Mouse (Mus musculus) forelimb bud, embryonic 11.5 days (tissue): ENCODE data around the gene Emp3.
A peak's percentile ranks its signal among the peaks of the same experiment; 100 is the strongest.
"Not testable (repeated sequence)": the region's sequence is repeated elsewhere in the genome, so short reads cannot be mapped to it uniquely, and the experiment has no call there.

Experiments used
- DNase-seq: peaks from one replicate; pipeline ENCODE4 v3.0.0-alpha.2; 2012; ENCODE audit warnings: low read depth, low spot score

Emp3 gene

GRCm38 (mm10) chr7:45916056-45917003 lies 4.9 kb downstream of the Emp3 start:
- DNase-seq: peak; percentile 94

GRCm38 (mm10) chr7:45915011-45915410 lies 6.2 kb downstream of the Emp3 start:
- no peak for DNase-seq

GRCm38 (mm10) chr7:45914067-45914466 lies 7.1 kb downstream of the Emp3 start:
- DNase-seq: no peak

DNA sequence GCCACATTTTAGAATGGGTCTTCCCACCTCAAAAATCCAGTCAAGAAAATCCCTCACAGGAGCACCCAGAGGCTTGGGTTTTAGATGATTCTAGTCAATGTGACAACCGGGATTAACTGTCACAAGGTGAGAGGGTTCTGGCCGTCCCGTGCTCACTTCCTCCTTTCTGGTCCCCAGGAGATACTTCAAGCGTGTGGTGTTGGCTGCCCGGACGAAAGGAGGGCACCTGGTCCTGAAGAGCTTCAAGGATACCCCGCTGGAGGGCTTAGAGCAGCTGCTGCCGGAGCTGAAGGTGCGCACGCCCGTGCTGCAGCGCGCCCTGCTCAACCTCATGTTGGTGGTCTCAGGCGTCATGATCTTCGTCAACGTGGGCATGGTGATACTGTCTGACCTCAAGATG lies 12.1 kb downstream of the Emp3 start:
- no peak for DNase-seq

DNA sequence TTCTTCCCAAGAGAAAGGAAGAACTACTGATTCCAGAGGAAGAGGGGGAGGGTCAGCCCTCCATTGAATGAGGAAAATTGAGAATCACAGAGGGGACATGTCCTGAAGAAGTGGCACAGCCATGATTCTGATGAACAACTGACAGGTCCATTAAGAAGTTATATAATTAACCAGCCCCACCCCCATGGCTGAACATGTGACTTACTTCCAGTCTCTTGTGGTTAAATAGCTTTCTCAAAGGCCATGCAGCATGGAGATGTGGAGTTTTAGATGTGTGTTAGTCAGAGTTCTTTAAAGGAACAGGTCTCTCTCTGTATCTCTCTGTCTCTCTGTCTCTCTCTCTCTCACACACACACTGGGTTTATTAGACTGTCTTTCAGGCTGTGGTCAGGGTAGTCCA lies 12.8 kb downstream of the Emp3 start:
- DNase-seq: no peak

DNA sequence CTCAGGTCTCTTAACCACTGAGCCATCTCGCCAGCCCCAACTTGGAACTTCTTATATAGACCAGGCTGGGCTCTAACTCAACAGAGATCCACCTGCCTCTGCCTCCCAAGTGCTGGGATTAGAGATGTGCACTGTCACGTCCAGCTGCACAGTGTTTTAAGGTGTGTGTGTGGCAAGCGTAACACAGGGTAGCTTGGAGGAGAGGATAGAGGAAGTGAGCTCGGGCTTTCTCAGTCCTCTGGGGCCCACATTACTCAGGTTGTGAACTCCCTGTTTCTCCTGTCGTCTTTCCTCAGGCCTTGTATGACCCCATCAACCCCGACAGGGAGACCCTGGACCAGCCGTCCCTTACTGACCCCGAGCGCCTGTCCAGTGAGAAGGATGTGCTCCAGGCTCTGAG lies 14.6 kb downstream of the Emp3 start:
- DNase-seq: no peak

DNA sequence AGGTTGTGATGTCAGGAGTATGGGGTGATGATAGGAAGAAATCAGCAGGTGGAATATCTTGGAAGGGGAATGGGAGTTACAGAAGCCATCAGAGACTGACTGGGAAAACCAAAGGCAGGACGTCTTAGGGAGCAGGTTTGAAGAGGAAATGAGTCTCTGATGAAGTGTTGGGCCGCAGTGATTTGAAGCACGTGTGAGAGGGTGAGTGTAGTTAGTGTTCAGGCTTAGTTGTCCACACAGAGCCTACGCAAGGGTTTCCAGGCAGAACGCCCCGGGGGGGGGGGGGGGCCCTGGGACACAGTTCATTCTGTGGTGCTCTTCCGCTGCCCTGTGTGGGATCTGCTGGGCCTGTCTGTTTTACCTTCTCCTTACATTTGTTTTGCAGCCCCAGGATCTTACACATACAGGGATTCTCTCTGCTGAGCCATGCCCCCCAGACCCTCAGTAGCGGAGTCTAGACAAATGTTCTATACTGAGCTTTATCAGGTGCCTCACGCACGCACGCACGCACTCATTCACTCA lies 18.7 kb downstream of the Emp3 start:
- peak; percentile 58 for DNase-seq

DNA sequence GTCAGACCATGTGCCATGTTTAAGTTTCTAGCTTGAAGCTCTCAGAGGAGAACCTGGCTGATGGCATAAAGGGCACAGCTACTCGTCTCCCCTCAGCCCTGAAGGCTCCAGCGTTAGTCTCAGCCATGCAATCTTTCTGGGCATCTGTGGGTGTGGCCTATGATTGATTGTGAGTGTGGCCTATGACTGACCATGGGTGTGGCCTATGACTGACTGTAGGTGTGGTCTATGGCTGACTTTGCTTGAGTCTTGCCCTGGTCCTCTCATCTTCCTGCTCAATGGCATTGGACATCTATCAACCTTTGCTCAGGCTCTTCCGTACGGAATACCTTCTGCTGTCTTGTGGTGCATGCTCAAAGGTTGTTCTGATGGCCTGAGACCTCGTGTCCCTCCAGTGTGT lies 19.6 kb downstream of the Emp3 start:
- DNase-seq: peak; percentile 41

DNA sequence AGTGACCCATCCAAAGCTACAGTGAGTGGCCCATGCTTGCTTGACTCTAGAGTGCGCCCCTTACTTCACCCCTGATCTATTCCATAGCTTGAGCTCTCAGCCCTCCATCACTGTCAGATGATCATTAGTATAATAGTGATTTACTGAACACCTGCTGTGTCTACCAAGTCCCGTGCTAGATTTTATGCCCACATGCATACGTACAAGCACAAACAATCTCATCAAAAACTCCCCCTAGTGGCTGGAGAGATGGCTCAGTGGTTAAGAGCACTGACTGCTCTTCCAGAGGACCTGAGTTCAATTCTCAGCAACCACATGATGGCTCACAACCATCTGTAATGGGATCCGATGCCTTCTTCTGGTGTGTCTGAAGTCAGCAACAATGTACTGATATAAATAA lies 23.1 kb downstream of the Emp3 start:
- DNase-seq: not testable (repeated sequence)

DNA sequence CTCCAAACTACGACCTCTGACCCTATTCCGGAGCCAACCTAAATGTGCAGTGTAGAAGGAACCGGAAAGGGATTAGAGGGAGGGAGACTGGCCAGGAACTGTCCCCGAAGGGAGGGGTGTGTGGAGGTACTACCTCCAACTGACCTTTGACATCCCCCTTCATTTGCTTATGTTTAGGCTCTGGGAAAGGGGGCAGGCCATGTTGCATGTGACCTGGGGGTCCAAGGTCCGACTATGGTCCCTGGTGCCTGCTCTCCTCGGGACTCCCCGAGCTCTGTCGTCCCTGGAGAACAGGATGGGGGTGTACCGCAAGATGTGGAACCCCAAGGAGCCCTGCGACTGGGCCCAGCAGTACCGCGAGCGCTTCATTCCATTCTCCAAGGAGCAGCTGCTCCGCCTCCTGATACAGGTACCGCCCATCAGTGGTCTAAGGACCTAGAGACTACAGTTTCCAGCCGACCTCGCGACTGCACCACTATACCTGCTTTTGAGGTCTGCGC lies 23.9 kb downstream of the Emp3 start:
- peak; percentile 48 for DNase-seq

- DNase-seq: peak; percentile 99
Measured at GRCm38 (mm10) chr7:45896517-45897257, 24.5 kb downstream of the Emp3 start, which contains the start of the genes Syngr4 and Tmem143. Syngr4 (minus strand) TSS chr7:45896714. Tmem143 (plus strand) TSS chr7:45896941.

DNA sequence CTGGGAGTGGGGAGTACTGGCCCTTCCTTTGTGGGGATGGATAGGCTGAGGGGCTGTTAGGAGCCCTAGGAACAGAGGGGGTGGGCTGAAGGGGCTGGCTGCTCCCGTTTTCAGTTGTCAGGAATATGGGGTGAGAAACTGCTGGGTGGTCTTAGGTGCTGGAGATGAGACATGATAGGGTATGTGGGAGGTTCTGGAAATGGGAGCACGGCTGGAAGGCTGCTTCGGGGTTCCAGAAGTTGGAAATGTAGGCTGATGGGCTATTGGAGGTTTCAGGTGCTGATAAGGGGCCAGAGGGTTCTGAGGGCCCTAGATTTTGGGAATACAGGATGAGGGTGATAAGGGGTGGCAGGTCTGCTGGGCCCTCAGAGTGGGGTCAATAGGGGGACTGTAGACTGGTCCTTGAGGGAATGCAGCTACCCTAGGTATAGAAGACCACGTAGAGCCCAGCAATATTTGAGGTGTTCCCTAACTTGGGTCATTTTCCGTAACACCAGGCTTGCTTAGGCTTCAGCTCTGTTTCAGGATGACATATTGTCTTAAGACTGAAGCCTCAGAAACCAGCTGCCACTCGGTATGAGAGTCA lies 25.2 kb downstream of the Emp3 start:
- no peak for DNase-seq

DNA sequence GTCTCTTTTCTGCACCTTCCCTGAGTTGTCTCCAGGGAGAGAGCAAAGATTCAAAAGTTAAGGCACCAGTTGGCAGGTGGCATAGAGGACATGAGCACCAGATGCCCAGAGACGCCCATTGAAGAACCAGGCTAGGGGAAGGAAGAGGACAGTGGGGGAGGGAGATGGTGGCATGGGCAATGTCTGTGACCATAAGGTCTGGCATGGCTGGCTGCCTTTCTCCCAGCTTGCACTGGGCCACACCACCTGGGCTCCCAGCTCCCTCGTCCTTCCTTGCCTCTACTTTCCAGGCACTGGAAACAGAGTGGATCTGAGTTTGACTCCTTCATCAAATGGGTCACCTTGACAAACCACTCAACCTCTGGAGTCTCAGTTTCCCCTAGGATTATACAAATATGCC lies 28.6 kb downstream of the Emp3 start:
- DNase-seq: no peak

DNA sequence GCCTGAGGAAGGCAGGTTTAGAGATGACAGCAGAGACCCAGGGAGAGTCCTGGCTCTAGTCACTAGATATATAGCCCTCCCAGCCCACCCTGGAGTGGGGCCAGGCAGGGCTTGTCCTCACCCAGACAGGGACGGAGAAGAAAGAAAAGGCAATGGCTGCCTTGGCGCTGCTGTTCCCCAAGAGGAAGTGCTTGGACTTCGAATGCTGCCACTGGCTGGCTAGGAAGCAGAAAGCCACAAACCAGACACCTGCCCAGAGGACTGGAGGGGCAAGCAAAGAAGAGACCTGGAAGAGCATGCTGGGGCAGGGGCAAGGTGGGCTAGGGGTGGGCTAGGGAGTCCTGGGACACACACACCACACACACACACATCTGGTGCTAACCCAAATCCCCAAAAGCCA lies 34.0 kb downstream of the Emp3 start:
- no peak for DNase-seq

DNA sequence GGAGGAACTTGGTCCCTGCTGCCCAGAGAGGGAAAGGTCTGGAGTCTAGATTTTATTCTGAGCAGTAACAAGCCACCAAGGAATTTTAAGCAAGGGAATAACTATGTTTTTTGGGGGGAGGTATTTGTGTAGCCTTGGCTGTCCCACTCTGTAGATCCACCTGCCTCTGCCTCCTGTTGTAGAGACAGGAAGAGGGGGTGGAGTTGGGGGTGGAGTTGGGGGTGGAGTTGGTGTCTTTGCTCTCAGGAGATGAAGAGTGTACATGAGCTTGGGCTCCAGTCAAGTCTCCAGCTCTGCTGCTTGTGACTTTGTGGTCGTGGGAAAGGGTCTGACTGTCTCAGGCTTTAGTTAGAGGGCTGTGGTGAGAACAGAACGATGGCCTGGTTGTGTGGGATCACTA lies 40.2 kb downstream of the Emp3 start:
- no peak for DNase-seq

- DNase-seq: no peak
Measured at GRCm38 (mm10) chr7:45880531-45880930, 40.7 kb downstream of the Emp3 start.

- not testable (repeated sequence) for DNase-seq
Measured at GRCm38 (mm10) chr7:45878278-45878677, 42.9 kb downstream of the Emp3 start, which contains the start of gene Grin2d. Grin2d (minus strand) TSS chr7:45878378.

DNA sequence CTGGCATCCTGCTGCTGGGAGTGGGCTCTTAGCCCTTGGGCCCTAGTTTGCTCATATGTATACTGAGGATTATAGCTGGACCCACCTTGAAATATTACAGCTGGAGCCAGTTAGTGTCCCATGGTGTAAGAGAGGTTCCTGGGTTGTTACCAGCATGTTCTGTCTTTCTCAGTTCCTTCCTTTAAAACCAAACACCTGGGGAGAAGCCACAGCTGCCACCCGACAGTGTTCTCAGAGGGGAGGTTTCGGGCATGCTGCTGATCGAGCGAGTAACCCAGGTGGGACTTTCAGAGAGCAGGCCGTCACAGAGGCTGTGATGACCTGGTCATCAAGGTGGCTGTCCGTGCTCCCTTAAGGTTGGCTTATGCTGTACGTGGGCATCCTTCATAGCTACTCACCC lies 44.3 kb downstream of the Emp3 start:
- no peak for DNase-seq

GRCm38 (mm10) chr7:45873061-45873947 lies 47.9 kb downstream of the Emp3 start:
- peak; percentile 31 for DNase-seq

DNA sequence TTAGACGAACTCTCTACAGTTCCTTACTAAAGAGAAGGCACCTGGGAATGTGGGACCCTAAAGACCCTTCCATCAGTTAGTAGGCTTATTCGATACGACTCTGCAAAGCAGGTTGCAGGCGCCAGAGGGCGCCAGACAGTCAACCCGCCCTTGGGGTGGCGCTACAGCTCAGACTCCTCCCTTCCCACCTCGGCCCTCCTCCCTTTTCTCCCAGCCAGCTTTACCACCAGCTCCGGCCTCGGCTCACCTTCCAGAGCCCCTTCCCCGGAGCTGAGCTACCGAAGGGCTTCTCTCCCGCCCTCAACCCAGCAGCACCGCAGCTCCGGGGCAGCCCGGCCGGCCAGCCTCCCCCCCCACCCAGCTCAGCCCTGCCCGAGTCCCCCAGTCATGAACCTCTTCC lies 48.6 kb downstream of the Emp3 start, which contains the start of gene Kdelr1:
TSS of gene Kdelr1 (plus strand) at position 149 of the 400 bp plus-strand sequence.
- peak; percentile 96 for DNase-seq
